Mouse (Mus musculus) G1E (cell line): Measurements from ENCODE around the gene Bckdk. TPM values are rescaled to one million over a fixed set of nuclear protein-coding genes. Genes with fewer than 3 reads are reported as not detected.

Experiments
- ATAC-seq: 2 replicates; pipeline ENCODE4 v1.8.0; 2016; ENCODE audit warnings: mild to moderate bottlenecking; ENCODE audit not compliant: insufficient number of reproducible peaks, poor library complexity, low FRiP score, severe bottlenecking; ENCODE audit errors: extremely low read depth
- DNase-seq: peaks from one replicate; pipeline ENCODE4 v3.0.0; 2012; ENCODE audit warnings: low spot score
- H3K27me3 ChIP-seq: 2 replicates; pipeline ENCODE4 v1.6.1; 2012; ENCODE audit warnings: mild to moderate bottlenecking, low read length, inconsistent platforms; ENCODE audit not compliant: insufficient read depth
- H3K36me3 ChIP-seq: replicated peaks from 2 replicates; pipeline ENCODE3; 2012; ENCODE audit warnings: mild to moderate bottlenecking, inconsistent platforms
- H3K4me1 ChIP-seq: 2 replicates; pipeline ENCODE4 v1.6.1; 2012; ENCODE audit warnings: low read depth, low read length, inconsistent platforms, mixed read lengths; ENCODE audit not compliant: insufficient read depth
- H3K4me3 ChIP-seq: 2 replicates; pipeline ENCODE4 v1.5.1; 2012; ENCODE audit warnings: low read depth, mild to moderate bottlenecking, inconsistent platforms, low read length, moderate library complexity, mixed read lengths
- H3K9me3 ChIP-seq: replicated peaks from 2 replicates; pipeline ENCODE4 v1.6.1; 2012; ENCODE audit warnings: inconsistent platforms
- CTCF ChIP-seq: IDR thresholded peaks from 2 replicates; pipeline ENCODE4 v1.5.1; 2012; ENCODE audit warnings: low read depth, low read length, inconsistent platforms, mixed read lengths
- GATA1 ChIP-seq: IDR thresholded peaks from 2 replicates; pipeline ENCODE4 v1.6.1; 2012; ENCODE audit warnings: borderline replicate concordance, low read length, inconsistent platforms, mixed read lengths
- GATA2 ChIP-seq: IDR thresholded peaks from 2 replicates; pipeline ENCODE4 v1.6.1; 2012; ENCODE audit warnings: low read depth, low read length, inconsistent platforms, borderline replicate concordance
- POLR2AphosphoS5 ChIP-seq: IDR thresholded peaks from 2 replicates; pipeline ENCODE4 v1.6.1; 2012; ENCODE audit warnings: low read depth, low read length, inconsistent platforms; ENCODE audit not compliant: insufficient replicate concordance
- TAL1 ChIP-seq: conservative IDR thresholded peaks from 2 replicates; pipeline ENCODE4 v1.6.1; 2012; ENCODE audit warnings: low read depth, low read length, inconsistent platforms, mixed read lengths
- polyA plus RNA-seq: library from polyadenylated mRNA; stranded (reverse); fragments of >175 nt; gene quantifications from 2 replicates; pipeline ENCODE4 v1.2.3, GENCODE M21; 2012
- total RNA-seq, 2 experiments: library from RNA; stranded (forward) in 1 of 2; stranded (reverse) in 1 of 2; fragments of 200-1000 nt in 1 of 2; fragments of >200 nt in 1 of 2; fragmentation: Nextera tagmentation in 1 of 2; gene quantifications; 2 replicates each; pipeline ENCODE4 v1.2.3; 2014 to 2017

Bckdk gene
- total and polyA plus RNA-seq, 3 experiments, result 40.4 to 134 (median 73.4) TPM

GRCm38 (mm10) chr7:127952864-127953581 lies 49.1 kb downstream of the Bckdk start:
- Histone ChIP-seq H3K9me3 (no peaks in the 10 kb centered on the region), H3K27me3 (peaks cover 45% of the 10 kb centered on the region), H3K4me3 (no peak overlapping the region), H3K4me1 (no peaks in the 10 kb centered on the region), H3K36me3 (no peaks in the 10 kb centered on the region)
- TF ChIP-seq POLR2AphosphoS5 (no peak), GATA2 (no peak), TAL1 (no peak), GATA1 (no peak), CTCF (no peak)
- DNase-seq, result no peak
- ATAC-seq, result no peak

- TF ChIP-seq GATA2 (no peak), TAL1 (no peak), CTCF (no peak), GATA1 (no peak)
- Histone ChIP-seq H3K36me3 (no peaks in the 10 kb centered on the region), H3K27me3 (peaks cover 31% of the 10 kb centered on the region), H3K4me1 (no peaks in the 10 kb centered on the region), H3K4me3 (no peak overlapping the region), H3K9me3 (no peaks in the 10 kb centered on the region)
- DNase-seq, result no peak
- ATAC-seq, result no peak
Observed at GRCm38 (mm10) chr7:127959364-127959763, 55.5 kb downstream of the Bckdk start.

Other genes starting within 250 kb of the Bckdk start
Only the 20 nearest of the 24 such genes appear.
- 6.4 and 6.9 TPM in 2 replicates for gene Fbxl19, start 159.5 kb upstream of the Bckdk start, total RNA-seq (2014; fragmentation: Nextera tagmentation)
- gene Fbxl19, start 159.5 kb upstream of the Bckdk start, total RNA-seq (2017), result 15.1 and 18.8 TPM in 2 replicates
- gene Fbxl19, start 159.5 kb upstream of the Bckdk start, polyA plus RNA-seq, result 54.4 and 58.5 TPM in 2 replicates
- gene Orai3, start 134.3 kb upstream of the Bckdk start, total RNA-seq (2014; fragmentation: Nextera tagmentation), result 27.4 and 27.7 TPM in 2 replicates
- 47.1 and 53.8 TPM in 2 replicates for gene Orai3, start 134.3 kb upstream of the Bckdk start, total RNA-seq (2017)
- 30.2 and 43.1 TPM in 2 replicates for gene Orai3, start 134.3 kb upstream of the Bckdk start, polyA plus RNA-seq
- 104 and 115 TPM in 2 replicates for gene Setd1a, start 127.4 kb upstream of the Bckdk start, total RNA-seq (2014; fragmentation: Nextera tagmentation)
- 9.1 and 10.0 TPM in 2 replicates for gene Setd1a, start 127.4 kb upstream of the Bckdk start, total RNA-seq (2017)
- 103 and 118 TPM in 2 replicates for gene Setd1a, start 127.4 kb upstream of the Bckdk start, polyA plus RNA-seq
- 4.7 and 8.4 TPM in 2 replicates for gene Gm49388, start 118.5 kb upstream of the Bckdk start, total RNA-seq (2014; fragmentation: Nextera tagmentation)
- gene Gm49388, start 118.5 kb upstream of the Bckdk start, total RNA-seq (2017), result 0.23 TPM in 1 of 2 replicates, not detected in the other
- 0.12 and 1.1 TPM in 2 replicates for gene Gm49388, start 118.5 kb upstream of the Bckdk start, polyA plus RNA-seq
- 11.2 and 17.2 TPM in 2 replicates for gene Hsd3b7, start 103.5 kb upstream of the Bckdk start, total RNA-seq (2014; fragmentation: Nextera tagmentation)
- gene Hsd3b7, start 103.5 kb upstream of the Bckdk start, total RNA-seq (2017), result 42.3 and 52.1 TPM in 2 replicates
- 10.6 and 19.7 TPM in 2 replicates for gene Hsd3b7, start 103.5 kb upstream of the Bckdk start, polyA plus RNA-seq
- gene Stx4a, start 79.8 kb upstream of the Bckdk start, total RNA-seq (2014; fragmentation: Nextera tagmentation), result 26.9 and 36.0 TPM in 2 replicates
- gene Stx4a, start 79.8 kb upstream of the Bckdk start, total RNA-seq (2017), result 46.1 and 55.7 TPM in 2 replicates
- 64.9 and 69.9 TPM in 2 replicates for gene Stx4a, start 79.8 kb upstream of the Bckdk start, polyA plus RNA-seq
- gene Stx1b, start 79.5 kb upstream of the Bckdk start, total RNA-seq (2014; fragmentation: Nextera tagmentation), result 0.15 and 0.24 TPM in 2 replicates
- 0.06 and 0.16 TPM in 2 replicates for gene Stx1b, start 79.5 kb upstream of the Bckdk start, total RNA-seq (2017)
- 0.02 and 0.10 TPM in 2 replicates for gene Stx1b, start 79.5 kb upstream of the Bckdk start, polyA plus RNA-seq
- gene Zfp646, start 27.9 kb upstream of the Bckdk start, total RNA-seq (2014; fragmentation: Nextera tagmentation), result 46.8 and 58.5 TPM in 2 replicates
- gene Zfp646, start 27.9 kb upstream of the Bckdk start, total RNA-seq (2017), result 42.1 and 45.0 TPM in 2 replicates
- 27.9 and 36.7 TPM in 2 replicates for gene Zfp646, start 27.9 kb upstream of the Bckdk start, polyA plus RNA-seq
- gene Zfp668, start 27.3 kb upstream of the Bckdk start, total RNA-seq (2014; fragmentation: Nextera tagmentation), result 9.2 and 14.9 TPM in 2 replicates
- 4.2 and 5.7 TPM in 2 replicates for gene Zfp668, start 27.3 kb upstream of the Bckdk start, total RNA-seq (2017)
- 33.9 and 39.5 TPM in 2 replicates for gene Zfp668, start 27.3 kb upstream of the Bckdk start, polyA plus RNA-seq
- gene Prss53, start 13.1 kb upstream of the Bckdk start, total RNA-seq (2014; fragmentation: Nextera tagmentation), result 0.58 TPM in 1 of 2 replicates, not detected in the other
- 0.29 and 0.38 TPM in 2 replicates for gene Prss53, start 13.1 kb upstream of the Bckdk start, total RNA-seq (2017)
- gene Prss53, start 13.1 kb upstream of the Bckdk start, polyA plus RNA-seq, result 0.76 and 0.80 TPM in 2 replicates
- gene Gm21974, start 8.6 kb upstream of the Bckdk start, total RNA-seq (2014; fragmentation: Nextera tagmentation), result not detected in 2 replicates
- gene Gm21974, start 8.6 kb upstream of the Bckdk start, total RNA-seq (2017), result not detected in 2 replicates
- gene Gm21974, start 8.6 kb upstream of the Bckdk start, polyA plus RNA-seq, result not detected in 2 replicates
- 53.0 and 68.8 TPM in 2 replicates for gene Vkorc1, start 8.5 kb upstream of the Bckdk start, total RNA-seq (2014; fragmentation: Nextera tagmentation)
- 8.9 and 11.0 TPM in 2 replicates for gene Vkorc1, start 8.5 kb upstream of the Bckdk start, total RNA-seq (2017)
- 12.6 and 16.7 TPM in 2 replicates for gene Vkorc1, start 8.5 kb upstream of the Bckdk start, polyA plus RNA-seq
- 39.0 and 45.1 TPM in 2 replicates for gene Kat8, start 8.4 kb downstream of the Bckdk start, total RNA-seq (2014; fragmentation: Nextera tagmentation)
- gene Kat8, start 8.4 kb downstream of the Bckdk start, total RNA-seq (2017), result 44.0 and 44.5 TPM in 2 replicates
- gene Kat8, start 8.4 kb downstream of the Bckdk start, polyA plus RNA-seq, result 6.8 and 7.4 TPM in 2 replicates
- not detected in 2 replicates for gene Prss8, start 26.0 kb downstream of the Bckdk start, total RNA-seq (2014; fragmentation: Nextera tagmentation)
- 0.05 TPM in 1 of 2 replicates, not detected in the other for gene Prss8, start 26.0 kb downstream of the Bckdk start, total RNA-seq (2017)
- not detected in 2 replicates for gene Prss8, start 26.0 kb downstream of the Bckdk start, polyA plus RNA-seq
- gene Prss36, start 42.6 kb downstream of the Bckdk start, total RNA-seq (2014; fragmentation: Nextera tagmentation), result 4.0 and 5.4 TPM in 2 replicates
- 0.76 and 4.9 TPM in 2 replicates for gene Prss36, start 42.6 kb downstream of the Bckdk start, total RNA-seq (2017)
- gene Prss36, start 42.6 kb downstream of the Bckdk start, polyA plus RNA-seq, result 8.5 and 8.9 TPM in 2 replicates
- 211 and 218 TPM in 2 replicates for gene Fus, start 63.4 kb downstream of the Bckdk start, total RNA-seq (2014; fragmentation: Nextera tagmentation)
- gene Fus, start 63.4 kb downstream of the Bckdk start, total RNA-seq (2017), result 34.6 and 45.5 TPM in 2 replicates
- 568 and 604 TPM in 2 replicates for gene Fus, start 63.4 kb downstream of the Bckdk start, polyA plus RNA-seq
- gene Pycard, start 89.8 kb downstream of the Bckdk start, total RNA-seq (2014; fragmentation: Nextera tagmentation), result 2.0 and 2.4 TPM in 2 replicates
- 3.3 and 3.5 TPM in 2 replicates for gene Pycard, start 89.8 kb downstream of the Bckdk start, total RNA-seq (2017)
- gene Pycard, start 89.8 kb downstream of the Bckdk start, polyA plus RNA-seq, result 1.2 and 1.3 TPM in 2 replicates
- not detected in 2 replicates for gene Trim72, start 99.9 kb downstream of the Bckdk start, total RNA-seq (2014; fragmentation: Nextera tagmentation)
- gene Trim72, start 99.9 kb downstream of the Bckdk start, total RNA-seq (2017), result 0.06 and 0.16 TPM in 2 replicates
- 0.03 and 0.04 TPM in 2 replicates for gene Trim72, start 99.9 kb downstream of the Bckdk start, polyA plus RNA-seq
- gene Itgam, start 158.6 kb downstream of the Bckdk start, total RNA-seq (2014; fragmentation: Nextera tagmentation), result 0.30 TPM in 1 of 2 replicates, not detected in the other
- 0.22 and 0.29 TPM in 2 replicates for gene Itgam, start 158.6 kb downstream of the Bckdk start, total RNA-seq (2017)
- gene Itgam, start 158.6 kb downstream of the Bckdk start, polyA plus RNA-seq, result 0.02 and 0.07 TPM in 2 replicates
- gene Gm49368, start 158.6 kb downstream of the Bckdk start, total RNA-seq (2014; fragmentation: Nextera tagmentation), result not detected in 2 replicates
- gene Gm49368, start 158.6 kb downstream of the Bckdk start, total RNA-seq (2017), result not detected in 2 replicates
- gene Gm49368, start 158.6 kb downstream of the Bckdk start, polyA plus RNA-seq, result 0.03 TPM in 1 of 2 replicates, not detected in the other